Mouse (Mus musculus) c-Kit-positive CD71-positive TER-119-positive erythroid progenitor cells, embryonic 14.5 days (primary cell): ENCODE data around the gene Map4k4.

Experiments
- DNase-seq: peaks from one replicate; pipeline ENCODE4 v3.0.0-alpha.2; 2013; ENCODE audit warnings: low spot score

Map4k4 gene

DNA sequence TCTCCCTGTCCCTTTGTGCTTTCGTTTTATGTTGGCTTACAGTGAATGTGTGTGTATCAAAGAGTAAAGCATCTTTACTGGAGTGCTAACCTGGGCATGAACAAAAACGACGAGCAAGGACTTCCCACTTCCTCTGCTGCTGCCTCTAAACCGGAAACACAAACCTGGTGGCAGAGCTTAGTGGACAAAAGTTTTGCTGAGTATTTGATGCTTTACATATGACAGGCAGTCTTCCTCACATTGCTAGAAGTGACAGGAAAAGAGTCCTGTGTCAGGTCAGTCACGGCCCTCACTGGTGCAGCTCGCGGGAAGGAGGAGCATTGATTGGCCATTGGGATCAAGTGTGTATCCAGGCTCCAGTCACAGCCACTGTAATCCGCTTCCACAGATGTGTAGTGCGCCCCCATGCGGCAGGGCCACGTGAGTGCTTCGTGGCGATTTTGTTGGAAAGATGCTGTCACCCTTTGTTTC, 35.7 kb downstream of the Map4k4 start:
- DNase-seq: peak; percentile 88

DNA sequence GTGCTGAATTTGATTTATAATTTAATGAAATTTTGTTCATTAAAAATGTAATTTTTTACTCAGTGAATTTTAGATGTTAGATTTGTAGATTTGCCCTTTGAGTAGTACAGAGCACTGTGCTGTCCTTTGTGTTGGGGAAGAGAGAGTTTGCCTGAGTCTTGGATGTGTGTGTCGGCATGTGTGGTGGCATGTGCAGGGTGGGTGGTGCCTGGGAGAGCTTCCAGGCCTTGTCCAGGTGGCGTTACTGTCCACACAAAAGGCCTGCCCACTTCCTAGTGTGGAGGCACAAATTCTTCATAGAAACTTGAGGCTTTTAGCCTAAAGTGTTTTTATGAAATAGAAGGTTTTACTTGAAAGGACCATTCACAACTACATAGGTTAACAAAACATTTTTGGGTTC, 36.2 kb downstream of the Map4k4 start:
- no peak for DNase-seq

DNA sequence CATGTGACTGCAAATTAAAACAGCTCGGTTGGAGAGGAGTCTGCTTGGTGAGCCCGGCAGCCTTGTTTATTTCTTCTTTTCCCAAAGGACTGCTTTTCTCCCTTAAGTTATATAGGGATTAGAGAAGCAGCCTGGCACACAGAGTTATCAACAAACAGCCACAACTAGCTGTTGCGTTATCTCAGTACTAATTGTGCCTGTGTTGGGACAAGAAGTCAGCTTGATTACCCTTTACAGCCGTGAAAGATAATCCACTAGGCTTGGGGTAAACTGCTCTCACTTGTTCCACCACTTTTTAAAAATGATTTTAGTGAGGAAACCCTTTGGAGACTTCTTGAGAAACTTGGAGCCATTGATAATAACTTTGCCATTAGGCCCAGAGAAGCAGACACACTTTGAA, 36.9 kb downstream of the Map4k4 start:
- DNase-seq: peak; percentile 57

DNA sequence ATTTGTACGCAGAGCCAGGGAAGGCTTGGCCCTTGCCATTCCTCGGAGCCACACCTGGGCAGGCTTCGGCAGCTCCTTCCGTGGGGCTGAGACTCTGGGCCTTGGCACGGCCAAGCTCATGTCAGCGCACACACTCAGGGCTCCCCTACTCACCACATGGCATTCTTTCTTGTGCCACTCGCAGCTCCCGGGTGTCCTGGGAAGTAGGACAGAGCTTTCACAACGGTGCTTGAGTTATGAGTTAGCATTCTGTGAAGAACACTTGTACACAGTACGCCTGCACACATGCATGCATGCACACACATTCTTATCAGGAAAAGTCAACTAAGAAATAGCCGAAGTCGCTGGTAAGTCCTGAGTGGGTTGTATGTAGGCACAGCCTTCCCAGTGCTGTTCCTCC, 38.7 kb downstream of the Map4k4 start:
- DNase-seq: no peak

DNA sequence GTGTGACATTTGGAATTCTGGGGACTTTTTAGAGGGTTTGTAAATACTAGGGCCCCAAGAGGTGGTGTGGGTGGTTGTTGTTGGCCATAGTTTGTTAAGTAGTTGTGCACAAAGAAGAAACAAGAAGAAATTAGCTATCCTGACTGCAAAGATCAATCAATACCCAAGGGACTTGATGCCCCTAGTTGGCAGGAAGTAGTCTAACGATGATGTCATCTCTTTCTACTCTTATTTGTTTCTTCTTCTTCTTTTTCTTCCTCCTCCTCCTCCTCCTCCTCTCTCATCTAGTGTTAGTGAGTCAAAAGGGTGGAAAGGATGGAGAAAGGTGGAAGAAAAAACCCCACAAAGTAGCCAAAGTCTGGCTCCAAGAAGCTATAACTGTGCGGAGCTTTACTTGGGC, 39.6 kb downstream of the Map4k4 start:
- DNase-seq: no peak

DNA sequence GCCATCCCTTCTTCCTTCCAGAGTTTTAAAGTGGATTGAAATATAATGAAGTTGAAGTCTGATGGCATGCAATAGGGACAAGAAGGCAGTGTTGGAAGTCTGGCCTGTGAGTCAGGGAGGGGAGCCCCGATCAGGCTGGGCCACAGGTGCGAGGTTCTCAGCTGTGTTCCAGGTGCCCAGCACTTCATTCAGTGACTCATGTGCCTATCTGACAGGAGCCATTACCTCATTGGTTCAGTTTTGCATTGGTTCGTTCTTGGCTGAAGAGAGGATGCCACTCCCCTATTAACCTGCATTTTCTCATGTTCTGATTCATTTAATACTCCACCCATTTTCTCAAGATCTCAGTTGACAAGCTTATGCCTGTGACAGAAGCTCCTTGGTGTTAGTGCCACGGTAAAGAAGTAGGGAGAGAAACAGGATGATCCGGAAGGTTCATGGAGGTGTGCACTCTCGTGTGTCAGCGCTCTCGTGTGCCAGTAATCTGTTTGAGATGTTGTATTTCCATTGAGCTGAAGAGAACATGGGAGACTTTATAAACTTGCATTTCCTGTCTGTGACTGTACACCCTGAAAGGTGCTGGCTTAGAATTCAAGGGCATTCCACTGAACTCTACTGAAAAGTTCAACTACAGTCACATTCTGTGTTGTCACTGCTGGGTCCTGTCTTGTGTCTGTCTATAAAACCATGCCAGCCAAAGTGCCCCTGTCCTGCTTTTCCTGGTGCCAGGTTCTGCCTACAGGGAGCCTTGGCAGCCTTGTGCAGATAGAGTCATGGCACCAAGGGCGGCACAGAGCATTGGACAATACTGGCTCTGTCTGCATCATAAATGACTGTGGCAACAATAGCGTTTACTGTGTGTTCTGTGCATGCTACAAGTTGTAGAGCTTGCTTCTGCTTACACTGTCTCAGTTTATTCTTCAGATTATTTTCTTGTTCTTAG, 40.8 kb downstream of the Map4k4 start:
- no peak for DNase-seq

DNA sequence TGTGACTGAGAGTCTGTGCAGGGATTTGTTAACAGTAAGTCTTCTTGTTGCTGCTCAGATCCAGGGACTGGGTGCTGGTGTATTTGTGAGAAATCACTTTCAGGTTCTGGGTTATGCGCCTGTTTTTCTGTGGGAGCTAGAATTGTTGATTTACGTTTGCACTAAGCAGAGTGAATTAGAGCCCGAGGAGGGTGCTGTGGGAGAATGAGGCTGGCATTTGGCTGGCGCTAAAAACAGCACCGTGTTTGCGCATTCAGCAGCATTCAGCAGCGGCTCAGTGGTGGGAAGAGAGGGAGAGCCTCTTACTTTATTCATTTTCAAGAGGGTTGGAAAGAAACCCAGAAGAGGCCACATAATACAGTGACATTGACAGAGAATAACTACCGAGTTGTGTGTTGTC, 42.2 kb downstream of the Map4k4 start:
- DNase-seq: no peak

DNA sequence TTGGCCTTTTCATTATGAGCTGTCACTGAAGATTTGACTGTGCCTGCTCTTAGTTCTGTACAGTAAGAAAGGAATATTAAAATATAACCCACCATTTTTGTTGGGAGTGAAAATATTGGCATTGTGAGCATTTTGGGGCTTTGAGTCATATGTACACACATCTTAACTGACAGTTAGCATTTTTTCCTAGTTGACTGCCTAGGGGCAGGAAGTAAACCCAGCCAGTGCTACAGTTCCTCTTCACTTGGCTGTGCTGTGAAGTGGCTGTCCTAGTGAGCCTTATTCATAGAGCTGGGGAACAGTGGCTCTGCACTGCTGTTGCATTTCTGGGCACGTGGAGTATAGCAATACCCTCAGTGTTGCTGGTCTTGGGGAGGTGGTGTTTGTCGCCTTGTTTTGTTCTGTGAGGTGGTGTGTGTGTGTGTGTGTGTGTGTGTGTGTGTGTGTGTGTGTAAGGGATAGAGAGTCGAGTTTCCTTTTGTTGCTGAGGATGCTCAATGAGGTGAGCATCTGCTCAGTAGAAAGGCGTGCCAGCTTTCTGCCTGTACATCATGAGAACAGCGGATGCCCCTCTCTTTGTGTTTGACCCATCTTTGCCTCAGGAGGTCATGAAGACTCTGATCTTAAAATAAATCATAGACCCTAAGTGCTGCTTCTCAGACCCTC, 43.7 kb downstream of the Map4k4 start:
- DNase-seq: no peak

DNA sequence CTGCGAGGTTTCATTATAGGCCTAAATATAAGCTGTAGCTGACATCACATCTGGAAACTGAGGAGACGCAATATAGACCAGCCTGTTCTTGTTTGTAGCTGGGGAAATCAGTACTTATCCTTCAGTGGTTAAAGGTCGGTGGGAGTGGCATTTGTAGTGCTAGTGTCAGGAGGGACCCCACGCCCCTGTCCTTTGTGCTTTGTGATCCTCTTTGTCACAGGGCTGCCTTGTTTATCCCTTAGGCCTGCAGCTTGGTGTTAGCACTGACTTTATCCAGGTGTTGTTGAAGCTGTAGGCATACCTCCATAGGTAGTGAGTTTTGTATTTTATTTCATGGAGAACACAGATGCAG, 44.2 kb downstream of the Map4k4 start:
- DNase-seq: no peak

DNA sequence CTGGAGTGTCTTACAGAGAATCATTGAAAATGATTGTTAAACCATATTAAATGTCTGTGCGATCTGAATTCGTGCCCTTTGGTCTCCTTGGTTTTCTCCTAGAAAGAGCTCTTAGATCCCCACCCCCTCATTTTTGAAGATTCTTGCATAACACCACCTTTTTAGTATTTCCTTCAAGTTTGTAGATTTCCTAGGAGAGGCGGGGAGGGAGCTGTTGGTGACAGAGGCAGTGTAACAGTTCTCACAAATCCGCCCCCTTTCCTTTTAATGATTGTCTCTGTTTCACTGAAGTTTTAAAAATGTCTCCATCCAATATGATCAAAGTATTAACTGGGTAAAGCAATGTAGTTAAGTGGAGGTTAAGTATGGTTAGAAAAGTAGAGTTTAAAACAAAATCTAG, 45.7 kb downstream of the Map4k4 start:
- DNase-seq: no peak

DNA sequence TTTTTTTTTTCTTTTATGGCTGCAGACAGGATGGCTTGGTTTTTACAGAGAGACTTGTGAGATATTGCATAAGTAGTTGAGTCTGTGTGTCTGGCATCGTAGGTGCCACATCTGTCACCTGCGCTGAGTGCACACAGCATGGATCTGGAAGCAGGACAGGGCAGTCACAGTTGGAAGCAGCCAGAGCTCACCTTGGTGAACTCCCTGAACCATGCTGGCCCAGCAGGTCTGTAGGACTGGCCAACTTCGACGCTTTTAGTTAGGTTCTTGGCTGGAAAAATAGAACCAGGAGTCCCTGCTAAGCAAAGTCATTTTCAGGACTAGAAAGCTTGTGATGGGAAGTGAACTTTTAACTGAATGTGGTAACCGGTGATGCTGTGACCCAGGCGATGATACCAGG, 46.5 kb downstream of the Map4k4 start:
- no peak for DNase-seq

DNA sequence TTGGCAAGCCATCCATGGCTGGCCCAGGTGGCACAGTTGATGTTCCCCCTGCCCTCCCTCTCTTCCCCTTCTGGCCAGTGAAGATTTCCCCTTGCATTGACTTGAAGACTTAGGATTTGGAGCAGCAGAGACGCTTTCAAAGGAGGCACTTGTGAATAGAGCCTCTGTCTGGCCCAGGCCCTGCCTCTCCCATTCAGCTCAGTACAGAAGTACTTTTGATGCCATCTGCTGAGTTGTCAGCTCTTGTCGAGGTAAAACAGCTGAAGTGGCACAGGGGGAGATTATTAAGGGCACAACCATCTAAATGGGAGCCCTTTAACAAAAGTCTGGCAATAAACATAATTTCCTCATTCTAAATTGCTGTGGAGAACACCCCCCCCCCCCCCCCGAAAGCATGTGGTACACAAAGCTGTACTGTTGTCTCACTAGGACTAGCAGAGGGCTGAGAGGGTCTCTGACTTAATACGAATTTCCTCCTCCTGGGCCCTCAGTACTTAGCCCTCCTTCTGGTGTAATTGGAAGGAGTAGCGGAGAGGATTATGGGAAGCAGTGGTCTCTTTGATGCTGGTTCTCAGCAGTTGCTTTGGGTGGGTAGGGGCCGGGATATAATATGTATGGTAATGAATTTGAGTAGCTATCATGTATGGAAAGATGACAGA, 47.1 kb downstream of the Map4k4 start:
- no peak for DNase-seq

DNA sequence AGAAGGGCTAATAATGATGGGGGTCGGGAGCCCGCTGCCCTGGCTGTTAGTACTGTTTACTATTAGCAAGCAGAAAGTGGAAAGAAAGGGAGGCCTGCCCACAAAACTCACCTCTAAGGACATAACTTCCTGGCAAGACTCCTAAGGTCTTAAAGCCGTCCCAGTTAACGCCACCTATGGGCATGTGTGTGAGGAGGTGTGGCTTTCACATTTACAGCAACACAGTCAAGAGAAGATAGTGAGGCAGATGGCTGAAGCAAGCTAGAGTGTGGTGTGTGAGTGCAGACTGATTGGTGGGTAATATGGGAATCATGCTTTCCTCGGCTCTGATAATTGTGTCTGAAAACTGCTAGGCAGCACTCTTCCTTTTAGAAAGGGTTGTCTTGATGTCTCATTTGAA, 48.5 kb downstream of the Map4k4 start:
- peak; percentile 52 for DNase-seq

DNA sequence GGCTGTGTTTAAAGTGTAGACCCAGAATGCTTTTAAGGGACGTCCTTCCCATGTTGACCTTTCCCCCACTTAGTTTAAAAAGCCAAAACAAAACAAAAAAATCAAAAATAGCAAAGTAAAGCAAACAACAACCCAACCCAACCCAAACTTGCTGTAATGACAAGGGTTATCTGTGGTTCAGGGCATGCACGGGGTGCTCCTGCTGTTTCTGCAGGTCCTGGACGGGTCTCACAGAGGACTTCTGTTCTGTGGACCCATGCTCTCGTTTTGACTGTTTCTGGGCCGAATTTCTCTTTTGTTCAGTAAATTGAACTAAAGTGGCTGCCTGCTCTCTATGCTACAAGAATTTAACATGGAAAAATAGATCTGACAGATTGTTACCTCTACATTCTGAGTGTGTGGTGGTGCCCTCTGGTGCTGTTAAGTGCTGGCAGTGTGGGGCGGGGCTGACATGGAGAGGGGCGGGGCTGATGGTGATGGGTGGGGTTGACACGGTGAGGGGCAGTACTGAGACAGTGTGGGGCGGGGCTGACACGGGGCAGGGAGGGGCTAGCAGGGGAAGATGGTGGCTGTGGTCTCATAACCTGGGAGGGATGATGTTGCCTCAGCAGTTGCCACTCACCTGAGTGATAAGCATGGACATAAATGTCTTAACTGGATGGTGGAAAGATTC, 49.2 kb downstream of the Map4k4 start:
- DNase-seq: peak; percentile 73

DNA sequence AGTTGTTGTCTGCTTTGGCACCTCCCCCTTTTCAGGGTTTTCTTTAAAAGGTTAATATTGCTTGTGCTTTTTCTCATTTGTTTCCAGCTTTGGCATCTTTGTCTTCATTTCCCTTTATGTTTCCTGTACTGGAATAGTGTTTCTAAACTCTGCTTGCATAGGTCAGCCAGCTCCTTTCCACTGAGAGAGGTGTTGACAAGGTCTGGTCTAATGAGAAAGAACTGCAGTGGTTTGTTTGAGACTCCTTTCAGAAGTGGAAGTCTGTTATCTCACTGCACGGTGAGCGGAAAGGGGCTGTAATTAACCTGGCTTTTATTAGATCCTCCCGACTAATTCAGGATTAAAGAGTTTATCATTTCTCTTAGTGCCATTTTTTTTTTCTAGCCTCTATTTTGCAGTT, 49.9 kb downstream of the Map4k4 start:
- no peak for DNase-seq

DNA sequence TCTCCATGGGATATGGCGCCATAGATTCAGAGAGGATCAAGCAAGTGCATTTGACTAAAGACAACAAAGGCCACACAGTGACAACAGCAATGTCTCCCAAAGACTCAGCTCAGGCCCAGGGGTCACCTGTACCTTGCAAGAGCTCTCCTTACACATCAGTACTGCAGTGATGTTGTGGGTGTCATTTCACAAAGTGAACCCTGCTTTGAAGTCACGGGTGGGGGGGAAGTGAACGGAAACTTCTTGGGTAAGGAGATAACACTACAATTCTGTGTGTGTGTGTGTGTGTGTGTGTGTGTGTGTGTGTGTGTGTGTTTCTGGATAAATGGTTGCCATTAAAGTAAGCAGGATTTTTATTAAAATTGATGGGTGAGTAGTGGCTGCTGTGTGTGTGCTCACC, 53.9 kb downstream of the Map4k4 start:
- DNase-seq: no peak

DNA sequence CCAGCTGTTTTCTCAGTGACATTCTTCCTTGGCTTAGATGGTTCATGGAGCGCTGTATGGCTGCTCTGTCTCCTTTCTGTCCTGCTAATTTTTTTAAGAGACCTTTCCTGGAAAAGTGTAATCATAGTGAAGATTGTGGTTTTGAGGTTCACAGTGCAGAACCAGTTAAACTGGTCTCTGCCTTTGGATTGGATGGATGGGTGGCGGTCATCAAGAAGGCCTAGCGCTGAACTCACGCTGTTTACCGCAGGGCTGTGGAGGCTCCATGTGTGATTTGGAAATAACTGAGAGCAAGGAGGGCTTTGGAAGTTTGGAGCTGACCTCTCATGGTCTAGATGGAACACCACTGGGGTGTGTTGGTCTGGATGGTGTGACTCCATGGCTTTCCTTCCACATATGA, 56.0 kb downstream of the Map4k4 start:
- DNase-seq: no peak

DNA sequence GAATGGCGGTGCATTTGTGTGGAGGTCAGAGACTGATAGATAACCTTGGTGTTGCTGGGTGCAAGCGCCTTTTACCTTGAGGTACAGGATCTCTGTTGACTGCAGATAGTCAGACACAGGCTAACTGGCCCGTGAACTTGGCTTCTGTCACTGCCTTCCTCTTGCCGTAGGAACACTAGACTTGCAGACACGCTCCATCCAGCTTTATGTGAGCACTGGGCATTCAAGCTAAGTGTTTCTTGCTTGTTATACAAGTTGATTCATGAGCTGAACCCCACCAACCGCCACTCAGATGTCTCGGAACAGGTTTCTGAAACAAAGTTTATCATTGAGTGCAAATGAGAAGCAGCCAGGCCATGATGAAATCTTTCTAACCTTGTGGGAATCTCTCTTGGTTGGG, 57.3 kb downstream of the Map4k4 start:
- no peak for DNase-seq

DNA sequence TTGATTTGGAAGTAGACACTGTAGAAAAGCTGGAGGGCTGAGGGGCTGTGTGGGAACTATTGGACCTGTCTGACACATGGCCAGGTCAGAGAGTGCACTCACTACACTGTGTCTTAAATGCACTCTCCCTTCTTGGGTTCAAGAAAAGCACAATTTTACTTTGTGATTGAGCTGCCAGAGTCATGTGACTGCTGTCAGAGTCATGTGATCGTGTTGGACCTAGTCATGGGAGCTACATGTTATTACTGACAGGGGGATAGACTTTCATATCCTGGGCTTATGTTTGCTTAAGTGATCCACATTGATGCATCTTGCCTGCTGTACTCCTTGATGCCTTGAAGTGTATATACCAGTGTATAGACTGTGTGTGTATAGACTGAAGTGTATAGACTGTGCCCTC, 59.9 kb downstream of the Map4k4 start:
- no peak for DNase-seq

DNA sequence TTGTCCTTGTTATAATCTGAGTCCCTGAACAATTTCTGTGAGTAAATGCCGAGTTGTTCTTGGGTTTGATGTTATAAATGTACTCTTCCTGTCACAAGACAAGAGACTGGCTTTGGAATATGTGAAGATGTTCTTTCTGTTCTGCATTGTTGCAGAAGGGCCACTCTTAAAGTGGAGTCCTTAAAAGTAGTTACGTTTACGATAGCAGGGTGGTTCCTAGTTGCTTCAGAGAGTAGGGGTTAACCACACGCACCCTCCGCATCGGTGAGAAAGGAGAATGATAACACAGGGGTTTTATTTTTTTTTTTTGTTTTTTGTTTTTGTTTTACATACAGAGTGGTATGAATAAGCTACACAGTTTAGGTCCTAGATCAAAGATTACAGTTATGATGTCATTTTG, 60.4 kb downstream of the Map4k4 start:
- no peak for DNase-seq

DNA sequence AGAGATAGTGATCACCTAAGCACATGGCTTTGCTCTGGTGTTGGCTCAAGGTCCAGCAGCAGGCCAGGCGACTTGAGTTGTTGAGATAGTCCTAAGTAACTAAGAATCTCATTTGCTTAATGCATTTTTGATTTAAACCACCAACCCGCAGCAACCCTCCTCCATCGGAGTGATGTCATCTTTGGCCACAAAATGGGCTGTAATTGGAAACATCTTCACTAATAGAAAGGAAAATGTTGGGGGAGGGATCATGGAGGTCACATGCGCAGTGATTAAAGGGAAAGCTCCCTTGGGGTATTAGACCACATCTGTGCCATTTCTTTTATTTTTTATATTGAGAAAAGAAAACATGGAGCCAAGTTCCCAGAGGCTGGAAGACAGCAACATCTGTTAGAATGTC, 61.6 kb downstream of the Map4k4 start:
- no peak for DNase-seq

DNA sequence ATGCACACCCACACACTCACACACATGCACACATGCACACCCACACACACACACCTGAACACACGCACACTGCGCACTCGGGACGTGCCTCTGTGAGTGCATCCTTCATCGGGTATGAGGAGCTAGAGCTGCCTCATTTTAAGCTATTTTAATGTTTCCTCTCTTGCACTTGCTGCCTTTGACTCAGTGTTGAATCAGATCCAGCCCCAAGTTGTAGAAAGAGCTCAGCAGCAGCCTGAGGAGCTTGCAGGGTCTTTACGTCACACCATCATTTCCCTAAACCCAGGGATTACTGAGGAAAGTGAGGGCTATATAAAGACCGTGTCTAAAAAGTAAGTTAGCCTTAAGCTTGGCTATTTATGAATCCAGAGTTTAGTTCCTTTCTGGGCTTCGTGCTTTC, 62.1 kb downstream of the Map4k4 start:
- no peak for DNase-seq

DNA sequence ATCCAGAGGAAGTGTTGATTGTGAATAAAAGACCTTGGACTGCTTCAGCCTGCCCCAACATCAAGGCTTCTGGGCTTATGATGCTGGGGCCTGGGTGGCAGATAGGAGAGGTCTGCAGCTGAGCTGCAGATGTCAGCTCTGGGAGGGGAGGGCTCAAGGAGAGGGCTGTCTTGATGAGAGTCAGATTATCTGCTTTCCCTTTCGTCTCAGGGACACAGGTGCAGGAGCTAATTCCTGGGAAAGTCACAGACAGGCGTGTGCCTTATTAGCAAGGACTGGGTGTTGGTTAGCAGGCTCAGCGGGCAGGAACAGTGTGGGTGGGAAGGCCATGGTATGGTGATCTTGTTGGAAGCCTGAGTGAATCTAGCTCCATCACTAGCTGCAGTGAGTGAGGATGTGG, 63.1 kb downstream of the Map4k4 start:
- no peak for DNase-seq
